Mouse (Mus musculus): Measurements from ENCODE around the gene Ltbp1.

Gene Ltbp1

GRCm38 (mm10) chr17:75436819-75437218 is 431.5 kb downstream of the Ltbp1 start:
- no peak for DNase-seq (ENCODE audit: low read depth, low spot score)

GRCm38 (mm10) chr17:75437239-75437750 is 431.9 kb downstream of the Ltbp1 start:
- no peak for DNase-seq (ENCODE audit: low read depth, low spot score)

GRCm38 (mm10) chr17:75438162-75438561 is 432.8 kb downstream of the Ltbp1 start:
- no peak for DNase-seq (ENCODE audit: low read depth, low spot score)

- no peak for DNase-seq (ENCODE audit: low read depth, low spot score)
Measured at GRCm38 (mm10) chr17:75439062-75439461, 433.7 kb downstream of the Ltbp1 start.

- DNase-seq (ENCODE audit: low read depth, low spot score), result no peak
Measured at GRCm38 (mm10) chr17:75440619-75441018, 435.3 kb downstream of the Ltbp1 start.

- no peak for DNase-seq (ENCODE audit: low read depth, low spot score)
Measured at GRCm38 (mm10) chr17:75441260-75441830, 436.0 kb downstream of the Ltbp1 start.
